Mouse (Mus musculus) megakaryocyte, embryonic 14.5 days (primary cell): ENCODE results near the gene Tgfa. TPM values are rescaled to one million over a fixed set of nuclear protein-coding genes. Genes with fewer than 3 reads are reported as not detected.

Experiments
- H3K27me3 ChIP-seq: replicated peaks from 2 replicates; pipeline ENCODE3; 2012; ENCODE audit warnings: inconsistent platforms
- H3K36me3 ChIP-seq: replicated peaks from 2 replicates; pipeline ENCODE3; 2012; ENCODE audit warnings: low read length, inconsistent platforms, mixed read lengths
- H3K4me1 ChIP-seq: 2 replicates; pipeline ENCODE4 v1.6.1; 2012; ENCODE audit warnings: inconsistent platforms
- H3K4me3 ChIP-seq: replicated peaks from 2 replicates; pipeline ENCODE3; 2012; ENCODE audit warnings: moderate library complexity, mild to moderate bottlenecking, inconsistent platforms
- H3K9me3 ChIP-seq: 2 replicates; pipeline ENCODE4 v1.6.1; 2012; ENCODE audit warnings: inconsistent platforms
- FLI1 ChIP-seq: IDR thresholded peaks from 2 replicates; pipeline ENCODE4 v1.6.1; 2012; ENCODE audit warnings: low read length, inconsistent platforms, mixed read lengths
- GATA1 ChIP-seq: IDR thresholded peaks from 3 replicates; pipeline ENCODE4 v1.6.1; 2012; ENCODE audit warnings: mixed read lengths, low read length, inconsistent platforms, borderline replicate concordance
- polyA plus RNA-seq: library from polyadenylated mRNA; stranded (reverse); fragments of >175 nt; gene quantifications from 2 replicates; pipeline ENCODE4 v1.2.3, GENCODE M21; 2012; ENCODE audit warnings: low replicate concordance; ENCODE audit not compliant: insufficient read depth

The Tgfa gene
- polyA plus RNA-seq, 1 experiment = not detected

DNA sequence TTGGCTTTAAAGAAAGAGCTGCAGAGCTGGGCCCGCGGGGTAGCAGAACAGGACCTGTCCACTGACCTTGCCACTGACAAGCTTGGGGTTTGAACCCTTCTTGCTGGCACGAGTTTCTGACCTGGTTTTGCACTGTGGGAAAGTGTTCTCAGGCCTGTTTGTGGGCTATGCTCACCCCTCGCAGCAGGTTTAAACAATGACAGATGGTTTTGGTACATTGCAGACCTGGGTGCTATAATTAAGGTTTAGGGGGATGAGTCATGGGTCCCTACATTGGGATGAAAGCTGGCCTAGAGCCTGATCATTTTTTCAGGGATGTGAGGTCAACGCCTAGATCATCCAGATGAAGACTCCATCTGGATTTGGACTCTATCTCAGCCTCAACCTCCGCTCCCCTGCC lies 11.0 kb downstream of the Tgfa start:
- Histone ChIP-seq H3K4me3 (no peak overlapping the region), H3K4me1 (no peaks in the 10 kb centered on the region), H3K27me3 (peaks cover 34% of the 10 kb centered on the region), H3K9me3 (peaks cover 12% of the 10 kb centered on the region), H3K36me3 (no peaks in the 10 kb centered on the region)
- TF ChIP-seq GATA1 (no peak), FLI1 (no peak)

DNA sequence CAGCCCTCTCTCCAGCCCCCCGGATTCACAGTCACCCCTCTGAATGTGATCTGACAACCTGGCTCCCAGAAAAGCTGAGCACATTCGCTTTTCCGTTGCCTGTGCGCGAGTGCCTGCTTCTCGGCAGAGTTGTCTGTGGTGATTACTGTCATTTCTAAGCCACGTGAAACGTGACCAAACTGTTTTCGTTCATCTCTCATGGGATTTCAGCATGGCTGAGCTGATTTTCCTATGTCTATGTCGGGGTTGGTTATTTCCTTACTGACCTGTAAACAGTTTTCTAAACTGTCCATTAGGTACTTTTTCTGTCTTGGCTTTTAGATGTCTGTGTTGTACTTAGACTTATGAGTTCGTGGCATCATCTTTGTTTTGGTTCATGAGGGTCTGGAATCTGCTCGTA lies 12.0 kb downstream of the Tgfa start:
- Histone ChIP-seq H3K4me3 (no peak overlapping the region), H3K9me3 (peaks cover 12% of the 10 kb centered on the region), H3K36me3 (no peaks in the 10 kb centered on the region), H3K4me1 (no peaks in the 10 kb centered on the region), H3K27me3 (peaks cover 33% of the 10 kb centered on the region)
- no peak for TF ChIP-seq FLI1
- no peak for TF ChIP-seq GATA1

DNA sequence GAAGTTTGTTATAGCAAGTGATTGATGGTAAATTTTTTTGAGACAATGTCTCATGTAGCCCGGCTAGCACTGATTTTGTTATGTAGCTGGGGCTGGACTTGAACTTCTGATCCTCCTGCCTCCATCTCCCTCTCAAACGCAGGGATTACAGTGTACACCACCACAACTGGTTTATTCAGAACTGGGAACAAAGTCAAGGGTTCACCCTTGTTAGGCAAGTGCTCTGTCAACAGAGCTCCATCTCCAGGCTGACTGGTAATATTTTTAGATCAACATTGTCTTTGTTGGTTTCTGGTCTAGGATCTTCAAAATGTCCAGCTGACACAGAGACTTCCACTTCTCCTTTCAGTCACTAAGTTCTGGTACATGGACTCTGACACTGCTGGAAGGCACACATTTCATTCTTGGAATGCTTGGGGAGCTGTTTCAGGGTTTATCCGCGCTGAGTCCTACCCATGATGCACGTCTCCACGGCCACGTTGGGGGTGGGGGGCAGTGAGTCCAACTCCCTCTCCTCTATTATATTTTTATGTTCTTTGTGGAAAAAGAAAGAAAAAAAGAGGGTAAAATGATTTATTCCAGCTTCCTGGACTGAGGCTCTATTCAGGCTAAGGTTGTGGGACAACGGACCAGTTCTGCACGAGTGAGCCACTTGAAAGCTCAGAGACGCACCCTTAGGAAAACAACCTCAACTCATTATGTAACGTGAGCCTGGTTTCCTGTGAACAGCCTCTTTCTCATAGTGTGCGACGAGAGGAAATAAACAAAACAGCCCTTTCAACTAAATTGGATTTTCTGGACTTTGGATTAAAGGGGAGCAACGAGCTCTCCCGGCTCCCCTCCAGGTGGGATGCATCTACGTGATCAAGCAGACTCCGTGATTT lies 14.4 kb downstream of the Tgfa start:
- no peaks in the 10 kb centered on the region for H3K36me3 ChIP-seq
- peaks cover 7% of the 10 kb centered on the region for H3K9me3 ChIP-seq
- TF ChIP-seq GATA1 = no peak
- no peak for TF ChIP-seq FLI1
- peaks cover 37% of the 10 kb centered on the region for H3K27me3 ChIP-seq
- H3K4me3 ChIP-seq = no peak overlapping the region
- peaks cover 17% of the 10 kb centered on the region for H3K4me1 ChIP-seq

DNA sequence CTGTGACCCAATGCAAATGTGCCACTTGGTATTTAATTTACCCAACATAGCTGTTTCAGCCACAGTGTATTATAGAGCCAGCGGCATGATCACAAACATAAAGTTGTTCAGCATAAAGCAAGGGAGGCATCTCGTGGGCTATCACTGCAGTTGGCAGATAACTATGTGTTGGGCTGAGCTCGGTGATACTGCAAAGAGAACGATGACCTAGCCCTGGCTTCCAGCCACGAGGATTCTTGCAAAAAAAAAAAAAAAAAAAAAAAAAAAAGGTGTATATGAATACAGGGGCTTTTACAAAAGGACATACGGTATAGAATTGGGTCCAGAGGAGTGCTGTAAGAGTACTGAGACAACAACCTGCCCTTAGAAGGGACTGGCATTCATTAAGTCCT lies 15.0 kb downstream of the Tgfa start:
- H3K36me3 ChIP-seq = no peaks in the 10 kb centered on the region
- peaks cover 17% of the 10 kb centered on the region for H3K4me1 ChIP-seq
- H3K4me3 ChIP-seq = no peak overlapping the region
- TF ChIP-seq FLI1 = no peak
- no peak for TF ChIP-seq GATA1
- peaks cover 43% of the 10 kb centered on the region for H3K27me3 ChIP-seq
- H3K9me3 ChIP-seq = 0 out of 2 replicates have a peak, but pooled peaks cover 5% of the 10 kb centered on the region

DNA sequence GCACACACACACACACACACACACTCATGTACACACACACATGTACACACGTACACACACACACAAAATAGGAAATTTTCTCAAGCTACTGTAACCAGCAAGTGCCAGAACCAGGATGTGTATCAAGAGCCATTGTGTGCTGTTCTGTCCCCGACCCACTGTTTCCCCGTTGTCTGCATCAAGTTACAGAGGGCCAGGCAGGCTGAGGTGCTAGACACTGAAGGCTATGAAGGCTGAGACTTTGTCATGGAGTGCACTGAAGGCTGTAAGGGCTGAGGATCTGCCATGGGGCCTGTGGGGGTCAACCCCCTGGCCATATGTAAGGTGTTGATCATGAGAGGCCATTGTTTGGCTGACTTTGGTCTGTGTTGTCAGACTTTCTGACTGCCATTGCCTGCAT lies 15.6 kb downstream of the Tgfa start:
- TF ChIP-seq GATA1 (no peak), FLI1 (no peak)
- Histone ChIP-seq H3K27me3 (peaks cover 45% of the 10 kb centered on the region), H3K4me1 (peaks cover 17% of the 10 kb centered on the region)

DNA sequence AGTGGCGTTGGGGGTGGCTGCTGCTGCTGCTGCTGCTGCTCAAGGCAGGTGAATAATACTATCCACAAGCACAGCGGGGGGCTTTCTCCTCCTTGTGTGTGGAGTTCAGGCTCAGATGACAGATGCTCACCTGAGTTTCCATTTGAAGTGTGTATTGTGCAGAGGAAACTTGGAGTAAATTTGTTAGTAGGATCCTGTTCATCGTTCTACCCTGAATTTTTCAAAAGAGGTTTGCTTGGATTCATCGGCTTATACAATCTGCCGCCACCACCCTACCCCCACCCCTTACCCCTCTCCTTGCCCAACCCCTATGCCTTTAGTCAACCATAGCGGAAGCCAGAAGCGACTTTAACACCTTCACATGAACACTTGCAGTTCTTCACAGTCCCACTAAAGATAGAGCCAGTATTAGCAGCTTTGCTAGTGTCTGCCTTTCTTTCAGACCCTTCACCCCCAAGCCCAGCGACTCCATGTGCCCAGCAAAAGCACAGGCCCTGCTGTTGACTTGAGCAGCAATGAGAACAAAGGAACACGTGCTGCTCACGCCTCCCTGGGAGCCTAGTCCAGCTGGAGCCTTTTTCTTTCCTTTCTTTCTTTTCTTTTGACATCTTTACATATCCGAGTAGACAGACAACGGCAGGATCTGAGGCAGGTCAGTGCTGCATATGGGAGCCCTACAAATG lies 16.2 kb downstream of the Tgfa start:
- TF ChIP-seq FLI1 (no peak), GATA1 (no peak)
- H3K36me3 ChIP-seq = no peaks in the 10 kb centered on the region
- H3K4me3 ChIP-seq = no peak overlapping the region
- H3K9me3 ChIP-seq = no peaks in the 10 kb centered on the region
- peaks cover 41% of the 10 kb centered on the region for H3K27me3 ChIP-seq
- H3K4me1 ChIP-seq = peaks cover 17% of the 10 kb centered on the region

More for the DNA sequence above, 15.6 kb downstream of the Tgfa start:
- Histone ChIP-seq H3K9me3 (0 out of 2 replicates have a peak, but pooled peaks cover 2% of the 10 kb centered on the region), H3K36me3 (no peaks in the 10 kb centered on the region), H3K4me3 (no peak overlapping the region)

DNA sequence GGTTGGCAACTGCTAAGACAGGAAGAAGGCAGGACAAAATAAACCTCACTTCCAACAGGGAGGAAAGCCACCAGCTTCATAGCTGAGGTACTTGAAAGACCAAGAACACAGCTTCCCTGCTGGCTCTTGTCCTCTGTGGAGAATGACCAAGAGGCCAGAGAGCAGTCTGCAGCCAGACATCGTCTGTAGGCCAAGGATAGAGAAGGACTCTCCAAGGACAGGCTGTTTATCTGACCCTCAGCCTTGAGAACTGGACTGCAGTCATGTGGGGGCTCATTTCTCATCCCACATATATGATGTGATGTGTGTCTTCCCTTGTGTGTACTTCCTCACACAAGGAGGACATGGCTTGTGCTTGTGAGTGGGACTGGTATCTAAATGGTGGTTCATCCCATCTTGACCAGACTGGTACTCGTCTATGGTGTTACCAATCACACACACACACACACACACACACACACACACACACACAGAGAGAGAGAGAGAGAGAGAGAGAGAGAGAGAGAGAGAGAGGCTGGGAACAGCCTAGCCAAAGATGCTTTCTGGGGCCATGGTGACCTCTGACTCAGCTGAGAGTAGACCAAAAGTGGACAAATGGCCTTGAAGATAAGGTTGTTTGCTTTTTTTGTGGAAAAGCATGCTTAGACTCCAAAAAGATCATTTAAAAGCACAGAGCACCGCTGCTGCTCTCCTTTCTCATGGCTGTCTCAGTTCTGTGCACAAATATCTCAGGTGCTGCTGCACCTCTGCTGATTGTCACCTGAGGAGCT lies 18.0 kb downstream of the Tgfa start:
- no peaks in the 10 kb centered on the region for H3K36me3 ChIP-seq

DNA sequence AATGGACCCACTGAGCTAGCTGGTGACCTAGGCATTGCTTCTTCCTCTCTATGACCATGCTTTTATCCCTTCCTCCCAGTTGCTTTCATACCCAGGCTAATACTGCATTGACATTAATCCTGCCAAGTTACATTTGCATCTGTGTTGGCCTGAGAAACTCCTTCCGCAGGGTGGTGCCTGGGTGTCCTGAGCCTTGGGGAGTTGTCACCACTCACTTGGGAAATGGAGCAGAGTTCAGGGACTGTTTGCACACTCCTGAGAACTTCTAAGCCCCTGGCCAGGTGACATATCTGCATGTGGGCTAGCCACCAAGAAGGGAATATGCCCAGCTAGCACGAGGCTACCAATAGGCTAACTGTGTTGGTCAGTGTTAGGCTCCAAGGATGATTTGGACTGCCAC lies 23.0 kb downstream of the Tgfa start:
- H3K36me3 ChIP-seq = no peaks in the 10 kb centered on the region
- peaks cover 18% of the 10 kb centered on the region for H3K27me3 ChIP-seq
- peaks cover 40% of the 10 kb centered on the region for H3K4me1 ChIP-seq
- no peaks in the 10 kb centered on the region for H3K9me3 ChIP-seq
- no peak overlapping the region for H3K4me3 ChIP-seq
- TF ChIP-seq FLI1 (no peak), GATA1 (no peak)

More for the DNA sequence above, 18.0 kb downstream of the Tgfa start:
- TF ChIP-seq FLI1 (no peak), GATA1 (no peak)
- Histone ChIP-seq H3K4me1 (peaks cover 20% of the 10 kb centered on the region), H3K9me3 (no peaks in the 10 kb centered on the region), H3K27me3 (peaks cover 37% of the 10 kb centered on the region), H3K4me3 (no peak overlapping the region)

DNA sequence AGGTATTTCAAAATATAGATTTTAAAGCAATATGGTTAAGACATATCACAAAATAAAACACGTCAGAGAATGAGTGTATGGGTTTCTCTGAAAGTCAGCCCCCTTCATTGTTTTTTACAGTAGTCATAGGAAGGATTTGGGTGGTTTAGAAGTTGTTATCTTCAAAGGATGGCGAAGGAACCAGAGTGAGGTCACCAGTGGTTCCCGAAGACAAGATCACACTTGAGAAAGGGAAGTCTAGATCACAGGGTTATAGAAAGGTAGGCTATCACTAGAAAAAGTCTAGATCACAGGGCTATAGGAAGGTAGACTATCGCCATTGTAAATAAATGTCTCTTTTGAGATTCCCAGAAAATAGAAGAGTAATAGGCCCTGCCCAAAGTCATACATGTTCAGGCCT lies 23.7 kb downstream of the Tgfa start:
- H3K4me1 ChIP-seq = peaks cover 33% of the 10 kb centered on the region
- no peaks in the 10 kb centered on the region for H3K36me3 ChIP-seq
- H3K27me3 ChIP-seq = peaks cover 18% of the 10 kb centered on the region
- TF ChIP-seq FLI1 = no peak
- TF ChIP-seq GATA1 = no peak
- no peak overlapping the region for H3K4me3 ChIP-seq
- H3K9me3 ChIP-seq = no peaks in the 10 kb centered on the region

DNA sequence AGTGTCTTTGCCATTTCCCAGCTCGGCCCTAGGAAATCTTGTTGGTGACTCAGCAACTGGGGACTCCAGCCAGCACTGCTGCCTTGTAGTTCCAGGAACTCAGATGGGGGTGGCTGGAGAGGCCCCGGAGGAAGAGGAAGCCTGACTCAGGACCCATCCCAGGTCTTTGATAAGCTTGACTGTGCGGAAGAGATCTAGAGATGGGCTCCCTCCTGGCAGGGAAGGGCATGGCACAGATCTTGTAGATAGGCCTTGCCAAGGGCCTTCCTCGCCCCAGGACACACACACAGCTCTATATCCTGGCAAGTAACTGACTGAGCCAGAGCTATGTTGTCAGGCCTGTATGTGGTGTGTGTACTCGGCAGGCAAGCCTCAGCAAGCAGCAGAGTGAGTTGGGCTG lies 24.5 kb downstream of the Tgfa start:
- no peaks in the 10 kb centered on the region for H3K36me3 ChIP-seq
- peaks cover 19% of the 10 kb centered on the region for H3K27me3 ChIP-seq
- H3K4me3 ChIP-seq = no peak overlapping the region

More for the DNA sequence above, 24.5 kb downstream of the Tgfa start:
- H3K4me1 ChIP-seq = peaks cover 31% of the 10 kb centered on the region
- no peaks in the 10 kb centered on the region for H3K9me3 ChIP-seq
- no peak for TF ChIP-seq GATA1
- TF ChIP-seq FLI1 = no peak
